Comparison of ENCODE assay signal across 12 mouse cellular contexts in genomic region chrX:145308555-145308954, GRCm38 (mm10). TPM values are rescaled to one million over a fixed set of nuclear protein-coding genes. Genes with fewer than 3 reads are reported as not detected.
DNase-seq lines count a peak whose midpoint lies in the region; ATAC-seq and TF ChIP-seq lines count a peak whose summit lies in the region.
"Had no signal": no experiment of that assay in that cellular context is flagged by ENCODE, and none has a peak within 500 bp of the region (broad histone marks: within the 10 kb centered on the region; RNA-seq: fewer than 3 reads in every experiment).

No protein-coding gene starts in this region.

- TF ChIP-seq EP300 in liver, embryonic 14.5 days (IDR thresholded peaks at IDR 0.05; ENCODE audit: low read depth): no peak

- no peaks in the 10 kb centered on the region for H3K4me1 ChIP-seq in liver, embryonic 14.5 days (replicated peaks; ENCODE audit: control insufficient read depth in 2 of 2, insufficient read depth in 2 of 2, low read length in 1 of 2)
- no peaks in the 10 kb centered on the region for H3K4me1 ChIP-seq in liver, embryonic 11.5 days (replicated peaks; ENCODE audit: control insufficient read depth, insufficient read depth, low read length)
- no peaks in the 10 kb centered on the region for H3K4me1 ChIP-seq in cortical plate, adult 2 months (ENCODE audit: control insufficient read depth, insufficient read depth, low read length)
- H3K4me1 ChIP-seq in midbrain, embryonic 15.5 days: no peaks in the 10 kb centered on the region
- no peaks in the 10 kb centered on the region for H3K4me1 ChIP-seq in cerebellum, adult 2 months (ENCODE audit: control insufficient read depth, insufficient read depth, low read length)
- H3K4me1 ChIP-seq: heart, embryonic 15.5 days had no signal

- no peak for TF ChIP-seq POLR2A in cortical plate, adult 2 months (IDR thresholded peaks at IDR 0.05; ENCODE audit: extremely low read depth, insufficient read depth, low read length)
- no peak for TF ChIP-seq POLR2A in cerebellum, adult 2 months (IDR thresholded peaks at IDR 0.05; ENCODE audit: borderline replicate concordance, insufficient read depth, low read length)

- 42% methylated on average over 1 of the region's 1 CpGs for WGBS in liver, embryonic 14.5 days (ENCODE audit: insufficient replicate concordance)
- WGBS in liver, embryonic 11.5 days: 71% methylated on average over 1 of the region's 1 CpGs
- 89% methylated on average over 1 of the region's 1 CpGs for WGBS in midbrain, embryonic 15.5 days
- 87% methylated on average over 1 of the region's 1 CpGs for WGBS in cerebellum, adult 2 months

- H3K4me2 ChIP-seq in liver, embryonic 14.5 days (ENCODE audit: low read depth): no peak overlapping the region
- H3K4me2 ChIP-seq in liver, embryonic 11.5 days: no peak overlapping the region
- no peak overlapping the region for H3K4me2 ChIP-seq in midbrain, embryonic 15.5 days
- H3K4me2 ChIP-seq: heart, embryonic 15.5 days had no signal

- DNase-seq in adrenal gland, postnatal 10 days: peak; percentile 4
- no peak for DNase-seq in adrenal gland, adult (ENCODE audit: inconsistent age in 2 of 2, low spot score in 1 of 2)
- no peak for DNase-seq in liver, embryonic 14.5 days (ENCODE audit: low read depth in 3 of 3, low spot score in 3 of 3)
- DNase-seq in liver, embryonic 11.5 days (ENCODE audit: low spot score): no peak
- DNase-seq in cerebellum, adult 2 months: no peak
- DNase-seq in heart, adult 18-20 months: no peak
- DNase-seq: adrenal gland, postnatal 36 days; B cell, adult 2 months had no signal

- H3K4me3 ChIP-seq in liver, embryonic 14.5 days (ENCODE audit: insufficient read depth in 1 of 2, low read depth in 2 of 2, low read length in 2 of 2): no peak overlapping the region
- no peak overlapping the region for H3K4me3 ChIP-seq in liver, embryonic 11.5 days (ENCODE audit: low read depth, low read length)
- H3K4me3 ChIP-seq in cortical plate, adult 2 months (ENCODE audit: insufficient read depth, low read length): no peak overlapping the region
- no peak overlapping the region for H3K4me3 ChIP-seq in midbrain, embryonic 15.5 days
- no peak overlapping the region for H3K4me3 ChIP-seq in cerebellum, adult 2 months (replicated peaks; ENCODE audit: insufficient read depth, low read depth, low read length)
- H3K4me3 ChIP-seq: heart, embryonic 15.5 days had no signal

- H3K9ac ChIP-seq in liver, embryonic 14.5 days (replicated peaks): no peak overlapping the region
- no peak overlapping the region for H3K9ac ChIP-seq in liver, embryonic 11.5 days (ENCODE audit: low read depth, low read length)
- H3K9ac ChIP-seq in midbrain, embryonic 15.5 days: no peak overlapping the region
- H3K9ac ChIP-seq: heart, embryonic 15.5 days had no signal

- no peak for ATAC-seq in liver, embryonic 14.5 days (ENCODE audit: insufficient read depth)
- no peak for ATAC-seq in liver, embryonic 11.5 days (replicated peaks; ENCODE audit: low FRiP score)
- peak; percentile 52; the same call in 1 of the 2 replicates for ATAC-seq in midbrain, embryonic 15.5 days (replicated peaks)

- H3K27ac ChIP-seq in liver, embryonic 14.5 days: no peak overlapping the region
- H3K27ac ChIP-seq in liver, embryonic 11.5 days (ENCODE audit: low read depth, low read length): no peak overlapping the region
- no peak overlapping the region for H3K27ac ChIP-seq in cortical plate, adult 2 months (ENCODE audit: insufficient read depth, low read length)
- H3K27ac ChIP-seq in midbrain, embryonic 15.5 days: no peak overlapping the region
- no peak overlapping the region for H3K27ac ChIP-seq in cerebellum, adult 2 months (ENCODE audit: insufficient read depth, low read length)
- H3K27ac ChIP-seq: heart, embryonic 15.5 days had no signal

- TF ChIP-seq CTCF in liver, embryonic 14.5 days (IDR thresholded peaks at IDR 0.05; ENCODE audit: low read depth): peak; percentile 25
- 0 out of 2 replicates have a peak, but pooled peaks have one; percentile 19 for TF ChIP-seq CTCF in cortical plate, adult 2 months (IDR thresholded peaks at IDR 0.05; ENCODE audit: extremely low read depth, insufficient read depth, low read length)
- no peak for TF ChIP-seq CTCF in cerebellum, adult 2 months (IDR thresholded peaks at IDR 0.05; ENCODE audit: borderline replicate concordance, insufficient read depth, low read depth, low read length)

- H3K9me3 ChIP-seq in liver, embryonic 14.5 days (ENCODE audit: control insufficient read depth, low read length): no peaks in the 10 kb centered on the region
- no peaks in the 10 kb centered on the region for H3K9me3 ChIP-seq in liver, embryonic 11.5 days (ENCODE audit: control insufficient read depth, low read length)
- H3K9me3 ChIP-seq in midbrain, embryonic 15.5 days: no peaks in the 10 kb centered on the region
- H3K9me3 ChIP-seq: heart, embryonic 15.5 days had no signal

- no peaks in the 10 kb centered on the region for H3K27me3 ChIP-seq in liver, embryonic 14.5 days (ENCODE audit: control insufficient read depth, insufficient read depth, low read length)
- no peaks in the 10 kb centered on the region for H3K27me3 ChIP-seq in liver, embryonic 11.5 days (replicated peaks; ENCODE audit: control insufficient read depth, insufficient read depth, low read length)
- H3K27me3 ChIP-seq in midbrain, embryonic 15.5 days (replicated peaks): no peaks in the 10 kb centered on the region
- H3K27me3 ChIP-seq in cerebellum, adult 2 months (ENCODE audit: control insufficient read depth, insufficient read depth, low read length): no peaks in the 10 kb centered on the region
- H3K27me3 ChIP-seq: heart, embryonic 15.5 days had no signal

- H3K36me3 ChIP-seq in liver, embryonic 14.5 days (replicated peaks; ENCODE audit: control insufficient read depth, insufficient read depth, low read depth): no peaks in the 10 kb centered on the region
- H3K36me3 ChIP-seq in liver, embryonic 11.5 days (ENCODE audit: control insufficient read depth, insufficient read depth, low read length): no peaks in the 10 kb centered on the region
- H3K36me3 ChIP-seq in midbrain, embryonic 15.5 days (replicated peaks): no peaks in the 10 kb centered on the region
- H3K36me3 ChIP-seq: heart, embryonic 15.5 days had no signal

RNA-seq across cellular contexts. Expression of gene Lhfpl1, which starts 40.3 kb away (rescaled TPM):
- under 1 TPM in 1 of 2 experiments, not detected in 1; 0.30 TPM for total RNA-seq in adrenal gland, postnatal 10 days (2021)
- 0.02 and 0.09 TPM in 2 replicates for polyA plus RNA-seq in liver, embryonic 14.5 days (2012; rRNA removed)
- 0.06 TPM in 1 of 2 replicates, not detected in the other for polyA plus RNA-seq in liver, embryonic 14.5 days (2014; fragmentation: Nextera tagmentation; extraction: Ambion mirVana)
- polyA plus RNA-seq in liver, embryonic 11.5 days (2014; fragmentation: Nextera tagmentation; extraction: Ambion mirVana): 0.26 TPM in 2 replicates
- 0.08 and 0.10 TPM in 2 replicates for polyA plus RNA-seq in cortical plate, adult 2 months (2012; rRNA removed)
- 0.14 and 0.15 TPM in 2 replicates for polyA plus RNA-seq in midbrain, embryonic 15.5 days (2015; fragmentation: Nextera tagmentation; extraction: Ambion mirVana)
- 0.32 and 0.62 TPM in 2 replicates for polyA plus RNA-seq in cerebellum, adult 2 months (2012; rRNA removed)
- total RNA-seq in heart, adult 18-20 months (2021): not detected
- total RNA-seq: adrenal gland, postnatal 36 days; megakaryocyte, adult 5-6 weeks had no signal
- polyA plus RNA-seq: heart, embryonic 15.5 days had no signal
